Mouse (Mus musculus): ENCODE data around the gene Abcf1. TPM values are rescaled to one million over a fixed set of nuclear protein-coding genes. Genes with fewer than 3 reads are reported as not detected.
"Not testable (repeated sequence)": the region's sequence is repeated elsewhere in the genome, so short reads cannot be mapped to it uniquely, and the experiment has no call there.

Gene Abcf1
- total and polyA plus RNA-seq, 3 experiments: 52.8 to 290 (median 110) TPM

DNA sequence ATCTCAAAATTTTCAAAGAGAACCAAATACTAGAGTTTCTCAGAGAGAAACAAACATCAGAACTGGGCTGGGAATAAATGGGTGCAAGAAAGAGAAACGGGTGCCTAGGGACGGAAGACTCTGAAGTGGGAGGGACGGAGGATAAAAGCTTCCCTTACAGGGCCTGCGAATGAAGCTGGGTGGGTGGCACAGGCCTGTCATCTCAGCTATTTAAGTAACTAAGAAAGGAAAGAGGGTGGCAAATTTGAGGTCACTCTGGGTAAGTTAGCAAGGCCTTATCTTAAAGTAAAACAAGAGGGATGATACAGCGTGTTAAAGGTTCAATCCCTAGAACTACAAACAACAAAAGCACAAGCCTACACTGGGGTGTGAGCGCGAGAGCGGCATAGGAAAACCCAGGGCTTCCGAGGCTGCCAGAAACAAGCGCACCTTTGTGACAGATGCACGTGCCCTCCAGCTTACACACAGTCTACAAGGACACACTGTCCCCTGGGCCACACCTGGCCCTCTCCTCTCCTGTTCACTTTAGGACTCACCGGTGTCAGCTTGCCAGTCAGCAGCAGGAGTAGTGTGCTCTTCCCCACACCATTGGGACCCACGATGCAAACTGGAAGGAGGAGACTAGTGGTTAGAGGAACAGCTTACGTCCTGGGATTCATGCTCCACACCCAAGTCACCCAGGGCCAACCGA is 10.9 kb downstream of the Abcf1 start:
- no peak for DNase-seq (ENCODE audit: extremely low read depth)
- H3K4me1 ChIP-seq (ENCODE audit: control insufficient read depth in 1 of 2, insufficient read depth in 2 of 2): no peaks in the 10 kb centered on the region
- H3K79me2 ChIP-seq (replicated peaks; ENCODE audit: control insufficient read depth, extremely low read depth, insufficient read depth, poor library complexity, severe bottlenecking): no peaks in the 10 kb centered on the region
- H3K27me3 ChIP-seq (replicated peaks): no peaks in the 10 kb centered on the region
- no peaks in the 10 kb centered on the region for H3K9me3 ChIP-seq (replicated peaks; ENCODE audit: low read length)
- H3K4me3 ChIP-seq (replicated peaks in 1 of 3; ENCODE audit: low read depth in 2 of 3, low read length in 2 of 3, poor library complexity in 1 of 3): no peak overlapping the region
- no peak overlapping the region for H3K9ac ChIP-seq (ENCODE audit: insufficient read depth, low read depth)
- in situ Hi-C loops (cut with MboI; ENCODE audit: low pct_ligation_motif_present, low pct_unique_long_range_greater_than_20kb, low sequenced_read_pairs): no loop called here
- no peak overlapping the region for H3K27ac ChIP-seq (ENCODE audit: insufficient read depth, low read depth)
- peaks cover 76 to 89% of the 10 kb centered on the region in 2 experiments for H3K36me3 ChIP-seq (replicated peaks in 1 of 2; ENCODE audit: control insufficient read depth in 1 of 2, insufficient read depth in 1 of 2, low read length in 1 of 2)
- dilution Hi-C loops (cut with MboI; ENCODE audit: extremely low pct_ligation_motif_present, extremely low pct_unique_long_range_greater_than_20kb, low sequenced_read_pairs): no loop called here
- TF ChIP-seq JUN (IDR thresholded peaks at IDR 0.05; ENCODE audit: insufficient read depth, low read depth, low read length) (no peak), POLR2A (IDR thresholded peaks at IDR 0.05; ENCODE audit: low read depth, low read length) (0 out of 2 replicates have a peak, but pooled peaks have one; percentile 9)
- H3K4me2 ChIP-seq (ENCODE audit: insufficient read depth, low read depth, poor library complexity, severe bottlenecking): no peak overlapping the region

DNA sequence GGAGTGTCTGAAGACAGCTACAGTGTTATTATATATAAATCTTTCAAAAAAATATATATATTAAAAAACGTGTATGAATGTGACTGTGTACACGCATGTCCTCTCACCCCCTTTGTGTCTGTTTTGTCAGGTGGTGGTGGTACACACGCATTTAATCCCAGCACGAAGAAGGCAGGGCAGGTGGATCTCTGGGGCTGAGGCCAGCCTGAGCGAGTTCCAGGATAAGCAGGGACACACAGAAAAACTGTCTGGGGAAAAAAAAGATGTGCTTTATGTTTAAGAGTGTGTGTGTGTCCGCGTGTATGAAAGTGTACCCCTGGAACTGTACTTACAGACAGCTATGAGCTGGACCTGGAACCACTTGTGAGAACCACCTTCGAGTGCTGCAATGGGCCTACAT is 14.9 kb downstream of the Abcf1 start:
- no peak overlapping the region for H3K9ac ChIP-seq (ENCODE audit: insufficient read depth, low read depth)
- in situ Hi-C loops (cut with MboI; ENCODE audit: low pct_ligation_motif_present, low pct_unique_long_range_greater_than_20kb, low sequenced_read_pairs): no loop called here
- H3K79me2 ChIP-seq (replicated peaks; ENCODE audit: control insufficient read depth, extremely low read depth, insufficient read depth, poor library complexity, severe bottlenecking): no peaks in the 10 kb centered on the region
- peaks cover 41 to 49% of the 10 kb centered on the region in 2 experiments for H3K36me3 ChIP-seq (replicated peaks in 1 of 2; ENCODE audit: control insufficient read depth in 1 of 2, insufficient read depth in 1 of 2, low read length in 1 of 2)
- H3K9me3 ChIP-seq (replicated peaks; ENCODE audit: low read length): no peaks in the 10 kb centered on the region
- H3K27me3 ChIP-seq (replicated peaks): no peaks in the 10 kb centered on the region
- no peak overlapping the region for H3K27ac ChIP-seq (ENCODE audit: insufficient read depth, low read depth)
- dilution Hi-C loops (cut with MboI; ENCODE audit: extremely low pct_ligation_motif_present, extremely low pct_unique_long_range_greater_than_20kb, low sequenced_read_pairs): no loop called here
- TF ChIP-seq CHD1 (IDR thresholded peaks at IDR 0.05; ENCODE audit: low read depth, low read length): no peak
- TF ChIP-seq HCFC1 (IDR thresholded peaks at IDR 0.05; ENCODE audit: low read depth, low read length): no peak
- TF ChIP-seq POLR2AphosphoS2 (IDR thresholded peaks at IDR 0.05; ENCODE audit: low read depth, low read length): 0 out of 2 replicates have a peak, but pooled peaks have one; percentile 50
- no peak overlapping the region for H3K4me3 ChIP-seq (replicated peaks in 1 of 3; ENCODE audit: low read depth in 2 of 3, low read length in 2 of 3, poor library complexity in 1 of 3)
- H3K4me1 ChIP-seq (ENCODE audit: control insufficient read depth in 1 of 2, insufficient read depth in 2 of 2): no peaks in the 10 kb centered on the region
- no peak overlapping the region for H3K4me2 ChIP-seq (ENCODE audit: insufficient read depth, low read depth, poor library complexity, severe bottlenecking)
- no peak for DNase-seq (ENCODE audit: extremely low read depth)

DNA sequence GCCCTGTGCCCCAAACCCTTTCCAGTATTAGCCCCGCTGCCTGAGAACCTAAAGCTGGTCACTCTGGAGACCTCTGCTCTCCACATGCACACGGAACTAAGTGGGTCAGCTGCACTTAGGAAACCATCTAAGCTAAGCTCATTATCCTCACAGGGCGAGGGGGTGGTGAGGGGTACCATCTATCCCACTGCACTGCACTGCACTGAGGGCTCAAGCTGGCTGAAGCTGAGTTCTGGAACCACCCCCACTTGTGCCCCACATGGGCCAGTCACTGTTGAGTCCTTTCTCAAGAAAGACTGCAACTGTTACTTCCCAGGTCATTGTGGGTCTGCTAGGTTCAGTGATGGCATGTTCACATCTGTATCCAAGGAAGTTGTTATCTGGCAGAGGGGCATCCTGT is 17.0 kb downstream of the Abcf1 start:
- H3K9me3 ChIP-seq (replicated peaks; ENCODE audit: low read length); H3K27ac ChIP-seq (ENCODE audit: insufficient read depth, low read depth); H3K4me3 ChIP-seq (replicated peaks in 1 of 3; ENCODE audit: low read depth in 2 of 3, low read length in 2 of 3, poor library complexity in 1 of 3); H3K9ac ChIP-seq (ENCODE audit: insufficient read depth, low read depth); H3K27me3 ChIP-seq (replicated peaks); in situ Hi-C loops (cut with MboI; ENCODE audit: low pct_ligation_motif_present, low pct_unique_long_range_greater_than_20kb, low sequenced_read_pairs); H3K79me2 ChIP-seq (replicated peaks; ENCODE audit: control insufficient read depth, extremely low read depth, insufficient read depth, poor library complexity, severe bottlenecking); H3K4me1 ChIP-seq (ENCODE audit: control insufficient read depth in 1 of 2, insufficient read depth in 2 of 2); DNase-seq (ENCODE audit: extremely low read depth); H3K4me2 ChIP-seq (ENCODE audit: insufficient read depth, low read depth, poor library complexity, severe bottlenecking); dilution Hi-C loops (cut with MboI; ENCODE audit: extremely low pct_ligation_motif_present, extremely low pct_unique_long_range_greater_than_20kb, low sequenced_read_pairs): not testable (repeated sequence)
- H3K36me3 ChIP-seq (replicated peaks in 1 of 2; ENCODE audit: control insufficient read depth in 1 of 2, insufficient read depth in 1 of 2, low read length in 1 of 2): peaks cover 21 to 28% of the 10 kb centered on the region in 2 experiments

DNA sequence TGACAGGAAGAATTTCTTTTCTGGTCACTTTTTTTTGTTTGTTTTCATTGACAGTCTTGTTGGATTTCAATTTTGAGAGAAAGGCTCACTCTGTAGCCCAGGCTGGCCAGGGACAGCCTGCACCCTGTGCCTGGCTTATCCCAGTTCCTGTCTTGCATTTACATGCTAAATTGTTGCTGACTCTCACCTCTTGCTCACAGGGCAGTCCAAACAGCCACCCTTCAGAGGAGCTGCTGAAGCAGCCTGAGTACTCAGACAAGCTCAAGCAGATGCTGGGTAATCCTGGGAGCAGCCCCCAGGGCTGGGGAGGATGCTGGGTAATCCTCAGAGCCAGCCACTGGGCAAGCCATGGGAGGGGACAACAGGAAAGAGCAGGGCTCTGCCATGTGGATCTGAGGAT is 18.6 kb downstream of the Abcf1 start:
- dilution Hi-C loops (cut with MboI; ENCODE audit: extremely low pct_ligation_motif_present, extremely low pct_unique_long_range_greater_than_20kb, low sequenced_read_pairs); H3K79me2 ChIP-seq (replicated peaks; ENCODE audit: control insufficient read depth, extremely low read depth, insufficient read depth, poor library complexity, severe bottlenecking); H3K4me2 ChIP-seq (ENCODE audit: insufficient read depth, low read depth, poor library complexity, severe bottlenecking); in situ Hi-C loops (cut with MboI; ENCODE audit: low pct_ligation_motif_present, low pct_unique_long_range_greater_than_20kb, low sequenced_read_pairs); H3K27me3 ChIP-seq (replicated peaks); H3K9me3 ChIP-seq (replicated peaks; ENCODE audit: low read length); H3K27ac ChIP-seq (ENCODE audit: insufficient read depth, low read depth); H3K4me1 ChIP-seq (ENCODE audit: control insufficient read depth in 1 of 2, insufficient read depth in 2 of 2); H3K9ac ChIP-seq (ENCODE audit: insufficient read depth, low read depth); H3K4me3 ChIP-seq (replicated peaks in 1 of 3; ENCODE audit: low read depth in 2 of 3, low read length in 2 of 3, poor library complexity in 1 of 3); DNase-seq (ENCODE audit: extremely low read depth): not testable (repeated sequence)
- H3K36me3 ChIP-seq (replicated peaks in 1 of 2; ENCODE audit: control insufficient read depth in 1 of 2, insufficient read depth in 1 of 2, low read length in 1 of 2): peaks cover 5 to 12% of the 10 kb centered on the region in 2 experiments
